Mouse (Mus musculus) heart, embryonic 11.5 days (tissue): ENCODE data around the gene D17Wsu92e. TPM values are rescaled to one million over a fixed set of nuclear protein-coding genes. Genes with fewer than 3 reads are reported as not detected.

Experiments used
- ATAC-seq: fragments of 200-750 bp; cut with Nextera tagmentation; replicated peaks from 2 replicates; pipeline ENCODE4 v1.8.0; 2017; ENCODE audit warnings: moderate library complexity; ENCODE audit not compliant: insufficient number of reproducible peaks, low FRiP score, low TSS enrichment
- H3K27ac ChIP-seq: fragments of 300-500 bp; sonication (generic); 2 replicates; pipeline ENCODE4 v1.5.1; 2014; ENCODE audit warnings: mild to moderate bottlenecking, low read depth, low read length
- H3K27me3 ChIP-seq: fragments of 300-500 bp; sonication (generic); 2 replicates; pipeline ENCODE4 v1.6.1; 2014; ENCODE audit warnings: mild to moderate bottlenecking, low read length, mixed read lengths; ENCODE audit not compliant: control insufficient read depth, insufficient read depth
- H3K36me3 ChIP-seq: fragments of 300-500 bp; sonication (generic); 2 replicates; pipeline ENCODE4 v1.6.1; 2014; ENCODE audit warnings: mild to moderate bottlenecking, low read length, moderate library complexity, mixed read lengths; ENCODE audit not compliant: control insufficient read depth, insufficient read depth
- H3K4me1 ChIP-seq: fragments of 300-500 bp; sonication (generic); 2 replicates; pipeline ENCODE4 v1.6.1; 2014; ENCODE audit warnings: low read length; ENCODE audit not compliant: control insufficient read depth, insufficient read depth
- H3K4me2 ChIP-seq: fragments of 300-500 bp; sonication (generic); 2 replicates; pipeline ENCODE4 v1.6.1; 2014; ENCODE audit warnings: mild to moderate bottlenecking, moderate library complexity
- H3K4me3 ChIP-seq: fragments of 300-500 bp; sonication (generic); 2 replicates; pipeline ENCODE4 v1.5.1; 2014; ENCODE audit warnings: low read depth, low read length
- H3K9ac ChIP-seq: fragments of 300-500 bp; sonication (generic); 2 replicates; pipeline ENCODE4 v1.6.1; 2014; ENCODE audit warnings: mild to moderate bottlenecking, low read depth, low read length, moderate library complexity
- H3K9me3 ChIP-seq: fragments of 300-500 bp; sonication (generic); replicated peaks from 2 replicates; pipeline ENCODE4 v1.6.1; 2016; ENCODE audit warnings: low read length; ENCODE audit not compliant: control insufficient read depth
- WGBS: fragments of 180-500 bp; shearing (Covaris S2); extraction: QIAGEN DNeasy Blood & Tissue Kit; methylation state at CpG from one replicate; pipeline ENCODE4 v1.1.7; 2014; ENCODE audit not compliant: insufficient replicate concordance; 5-methylcytosine and 5-hydroxymethylcytosine counted together
- polyA plus RNA-seq: library from polyadenylated mRNA; unstranded; fragments of >200 nt; fragmentation: Nextera tagmentation; extraction: Ambion mirVana; gene quantifications from 2 replicates; pipeline ENCODE4 v1.2.1, GENCODE M21; 2014

D17Wsu92e gene
- polyA plus RNA-seq, 1 experiment from 2014 or later, result 11.8 TPM

DNA sequence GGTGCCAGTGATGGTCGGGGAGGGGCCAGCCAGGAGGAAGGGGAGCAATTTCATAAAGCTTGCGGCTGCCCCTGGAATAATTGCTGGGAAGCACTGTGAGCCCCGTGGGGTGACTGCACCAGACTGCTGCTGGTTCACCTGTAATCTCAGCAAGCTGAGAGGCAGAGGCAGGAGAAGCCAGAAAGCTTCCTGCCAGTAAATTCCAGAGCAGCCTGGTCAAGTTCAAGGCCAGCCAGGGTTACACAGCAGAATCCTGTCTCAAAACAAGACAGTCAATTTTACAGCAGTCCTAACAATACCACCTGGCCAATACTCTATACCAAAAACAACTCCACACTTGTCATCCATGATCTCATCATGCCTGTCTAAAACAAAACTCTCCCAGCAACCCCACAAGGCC is 8.5 kb downstream of the D17Wsu92e start:
- Histone ChIP-seq H3K4me2 (no peak overlapping the region), H3K4me3 (no peak overlapping the region), H3K4me1 (peaks cover 23% of the 10 kb centered on the region), H3K9me3 (no peaks in the 10 kb centered on the region), H3K36me3 (no peaks in the 10 kb centered on the region), H3K9ac (no peak overlapping the region), H3K27me3 (no peaks in the 10 kb centered on the region), H3K27ac (no peak overlapping the region)
- WGBS, result 62% methylated on average over 3 of the region's 3 CpGs
- ATAC-seq, result no peak

GRCm38 (mm10) chr17:27810569-27811331 is 9.7 kb downstream of the D17Wsu92e start:
- no peak overlapping the region for H3K4me2 ChIP-seq
- H3K4me3 ChIP-seq, result no peak overlapping the region
- ATAC-seq, result no peak
- no peaks in the 10 kb centered on the region for H3K36me3 ChIP-seq
- H3K27ac ChIP-seq, result peak overlapping the region; percentile 43; the same call in 1 of the 2 replicates
- 76% methylated on average over 16 of the region's 16 CpGs for WGBS
- H3K9ac ChIP-seq, result no peak overlapping the region
- peaks cover 32% of the 10 kb centered on the region for H3K4me1 ChIP-seq
- H3K27me3 ChIP-seq, result no peaks in the 10 kb centered on the region
- no peaks in the 10 kb centered on the region for H3K9me3 ChIP-seq

- Histone ChIP-seq H3K4me1 (peaks cover 48% of the 10 kb centered on the region), H3K36me3 (no peaks in the 10 kb centered on the region)
- 71% methylated on average over 2 of the region's 2 CpGs for WGBS
Observed at GRCm38 (mm10) chr17:27807542-27808078, 12.8 kb downstream of the D17Wsu92e start.

DNA sequence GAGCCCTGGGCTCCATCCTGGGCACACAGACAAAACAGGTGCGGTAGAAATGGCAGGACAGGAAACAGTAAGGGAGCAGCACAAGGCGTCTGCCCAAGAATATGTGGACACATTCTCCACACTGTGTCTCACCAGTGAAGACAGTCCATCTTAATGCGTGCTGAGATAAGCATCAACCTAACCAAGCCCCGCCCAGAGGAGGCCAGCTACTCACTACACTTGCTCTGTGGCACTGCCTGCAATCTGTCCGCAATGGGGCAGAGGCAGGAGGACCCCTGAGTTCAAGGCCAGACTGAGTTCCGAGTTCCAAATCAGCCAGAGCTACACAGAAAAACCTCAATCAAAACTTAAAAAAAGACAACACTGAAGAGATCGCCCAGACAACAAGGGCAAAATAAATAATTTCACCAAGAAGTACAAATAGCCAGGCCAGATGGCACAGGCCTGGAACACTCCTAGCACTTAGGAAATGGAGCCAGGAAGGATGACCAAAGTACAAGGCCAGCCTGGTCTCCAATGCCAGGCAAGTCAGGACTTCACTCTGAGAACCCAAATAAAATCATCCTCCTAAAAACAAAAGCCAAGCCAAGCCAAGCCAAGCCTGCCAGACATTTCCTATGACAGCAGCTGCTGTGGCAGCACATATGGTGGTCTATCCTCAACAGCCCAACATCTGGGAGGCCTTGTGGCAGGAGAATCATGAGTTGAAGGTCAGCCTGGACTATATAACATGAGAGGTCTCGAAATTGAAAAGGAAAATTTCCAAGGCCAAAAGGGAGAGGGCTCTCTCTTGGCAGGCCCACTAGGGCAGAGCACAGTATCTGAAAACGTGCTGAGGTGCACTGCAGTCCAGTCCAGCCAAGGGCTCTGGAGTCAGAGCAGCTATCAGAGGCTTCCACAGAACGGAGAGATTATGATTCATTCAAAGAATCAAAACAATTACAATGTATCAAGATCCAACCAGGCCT is 15.4 kb downstream of the D17Wsu92e start:
- WGBS, result 79% methylated on average over 10 of the region's 10 CpGs
- no peak overlapping the region for H3K27ac ChIP-seq
- H3K4me1 ChIP-seq, result peaks cover 36% of the 10 kb centered on the region
- H3K36me3 ChIP-seq, result no peaks in the 10 kb centered on the region
- no peak overlapping the region for H3K4me3 ChIP-seq
- H3K9ac ChIP-seq, result 0 out of 2 replicates have a peak overlapping the region, but pooled peaks have one; percentile 5
- H3K27me3 ChIP-seq, result no peaks in the 10 kb centered on the region
- no peak for ATAC-seq
- H3K4me2 ChIP-seq, result no peak overlapping the region
- no peaks in the 10 kb centered on the region for H3K9me3 ChIP-seq

More at GRCm38 (mm10) chr17:27807542-27808078, 12.8 kb downstream of the D17Wsu92e start:
- no peaks in the 10 kb centered on the region for H3K9me3 ChIP-seq
- no peak overlapping the region for H3K27ac ChIP-seq
- H3K4me3 ChIP-seq, result no peak overlapping the region
- no peak overlapping the region for H3K4me2 ChIP-seq
- no peak for ATAC-seq
- no peaks in the 10 kb centered on the region for H3K27me3 ChIP-seq
- H3K9ac ChIP-seq, result no peak overlapping the region

- H3K9ac ChIP-seq, result no peak overlapping the region
- ATAC-seq, result no peak
Observed at GRCm38 (mm10) chr17:27804156-27804690, 16.2 kb downstream of the D17Wsu92e start.

DNA sequence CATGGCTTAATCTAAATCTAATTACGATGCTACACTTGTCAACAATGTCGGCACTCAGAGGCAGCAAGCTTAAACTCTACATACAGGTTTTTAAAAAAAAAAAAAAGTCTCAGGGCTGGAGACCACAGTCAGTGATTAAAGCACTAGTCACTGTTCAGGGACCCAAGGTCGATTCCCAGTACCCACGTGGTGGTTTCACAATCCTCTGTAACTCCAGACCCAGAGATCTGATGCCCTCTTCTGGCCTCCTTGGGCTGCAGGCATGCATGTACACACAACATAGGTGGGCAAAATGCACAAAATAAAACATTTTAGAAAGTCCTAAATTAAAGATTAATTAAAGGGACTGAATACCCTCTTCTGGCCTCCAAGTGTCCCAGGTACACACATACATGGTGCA is 16.7 kb downstream of the D17Wsu92e start:
- whole genome bisulfite sequencing, result 82% methylated on average over 4 of the region's 4 CpGs

More at GRCm38 (mm10) chr17:27804156-27804690, 16.2 kb downstream of the D17Wsu92e start:
- no peak overlapping the region for H3K27ac ChIP-seq
- no peaks in the 10 kb centered on the region for H3K36me3 ChIP-seq
- no peak overlapping the region for H3K4me3 ChIP-seq
- WGBS, result 63% methylated on average over 7 of the region's 7 CpGs
- H3K4me2 ChIP-seq, result no peak overlapping the region
- peaks cover 43% of the 10 kb centered on the region for H3K4me1 ChIP-seq
- H3K27me3 ChIP-seq, result no peaks in the 10 kb centered on the region
- no peaks in the 10 kb centered on the region for H3K9me3 ChIP-seq

DNA sequence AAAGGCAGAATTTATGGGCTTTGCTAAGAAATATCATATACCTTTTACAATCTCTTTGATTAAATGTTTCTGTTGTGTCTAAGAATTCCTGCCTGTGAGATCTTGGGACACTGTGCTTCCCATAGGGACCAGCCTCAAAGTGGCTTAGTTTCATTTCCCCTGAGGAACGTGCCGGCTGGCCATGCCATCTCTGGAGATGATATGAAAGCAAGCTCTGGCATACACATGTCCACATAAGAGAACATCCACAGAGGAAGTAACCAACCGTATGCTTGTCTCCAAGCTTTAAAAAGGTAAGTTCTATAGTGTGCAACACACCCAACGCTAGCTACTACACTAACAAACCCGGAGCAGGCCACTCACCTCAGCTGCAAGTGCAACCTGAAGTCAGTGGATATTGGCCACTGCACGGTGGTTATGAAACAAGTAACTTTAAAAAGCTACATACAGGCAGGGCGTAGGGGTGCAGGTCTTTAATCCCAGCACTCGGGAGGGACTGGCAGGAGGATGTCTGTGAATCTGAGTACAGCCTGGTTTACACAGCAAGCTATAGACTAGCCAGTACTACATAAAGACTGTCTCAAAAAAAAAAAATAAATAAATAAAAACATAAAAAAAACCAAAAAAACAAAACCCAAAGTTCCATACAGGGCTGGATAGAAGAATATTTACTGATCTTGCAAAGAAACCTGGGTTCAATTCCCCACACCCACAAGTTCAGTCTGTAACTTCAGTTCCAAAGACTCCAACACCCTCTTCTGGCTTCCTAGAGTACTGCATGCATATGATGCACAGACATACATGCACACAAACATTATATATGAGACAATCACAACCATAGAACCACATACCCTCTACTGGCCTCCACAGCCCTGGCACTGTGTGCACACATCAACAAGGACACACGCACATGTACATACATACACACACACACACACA is 19.5 kb downstream of the D17Wsu92e start:
- no peak for ATAC-seq
- Histone ChIP-seq H3K4me1 (peaks cover 57% of the 10 kb centered on the region), H3K4me3 (no peak overlapping the region), H3K27ac (peak overlapping the region; percentile 51; the same call in 1 of the 2 replicates), H3K9me3 (no peaks in the 10 kb centered on the region), H3K27me3 (no peaks in the 10 kb centered on the region), H3K36me3 (no peaks in the 10 kb centered on the region), H3K9ac (no peak overlapping the region), H3K4me2 (no peak overlapping the region)
- WGBS, result 83% methylated on average over 9 of the region's 9 CpGs

More for the DNA sequence above, 16.7 kb downstream of the D17Wsu92e start:
- ATAC-seq, result no peak
- Histone ChIP-seq H3K9ac (no peak overlapping the region), H3K27me3 (no peaks in the 10 kb centered on the region), H3K4me2 (no peak overlapping the region), H3K4me1 (peaks cover 45% of the 10 kb centered on the region), H3K9me3 (no peaks in the 10 kb centered on the region), H3K27ac (no peak overlapping the region), H3K36me3 (no peaks in the 10 kb centered on the region), H3K4me3 (no peak overlapping the region)
